Mouse (Mus musculus) MEL-GATA-1-ER (cell line): Measurements from ENCODE around the gene Pitpnc1.

Source experiments
- DNase-seq: peaks from one replicate; pipeline ENCODE4 v3.0.0-alpha.2; 2012; ENCODE audit warnings: low read depth; ENCODE audit errors: extremely low read depth

The Pitpnc1 gene

DNA sequence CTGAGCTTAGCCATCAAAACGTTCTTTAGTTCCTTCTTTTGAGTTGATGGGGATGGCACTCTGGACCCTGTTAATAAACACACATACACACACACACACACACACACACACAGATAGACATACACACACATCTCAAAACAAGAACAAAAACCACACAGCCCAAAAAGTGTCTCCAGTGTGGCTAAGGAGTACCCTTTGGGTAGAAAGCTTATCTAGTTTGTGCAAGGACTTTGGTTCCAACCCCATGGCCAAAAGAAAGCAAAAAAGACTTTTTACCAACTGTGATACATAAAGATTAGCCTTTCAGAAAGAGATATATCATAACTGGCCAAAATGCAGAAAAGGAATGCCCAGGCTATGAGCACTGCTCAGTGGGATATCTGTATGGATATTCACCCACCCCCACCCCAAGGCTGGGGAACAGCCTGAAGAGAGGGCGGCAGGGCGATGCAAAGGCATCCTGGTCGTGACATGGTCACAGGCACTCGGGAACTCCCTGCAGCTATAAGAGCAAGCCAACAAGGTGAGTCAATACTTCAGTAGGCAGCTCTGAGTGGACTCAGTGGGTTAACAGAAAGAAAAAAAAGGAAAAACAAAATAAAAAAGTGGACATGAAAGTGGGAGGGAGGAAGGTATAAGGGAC lies 60.3 kb downstream of the Pitpnc1 start:
- DNase-seq, result peak; percentile 76

DNA sequence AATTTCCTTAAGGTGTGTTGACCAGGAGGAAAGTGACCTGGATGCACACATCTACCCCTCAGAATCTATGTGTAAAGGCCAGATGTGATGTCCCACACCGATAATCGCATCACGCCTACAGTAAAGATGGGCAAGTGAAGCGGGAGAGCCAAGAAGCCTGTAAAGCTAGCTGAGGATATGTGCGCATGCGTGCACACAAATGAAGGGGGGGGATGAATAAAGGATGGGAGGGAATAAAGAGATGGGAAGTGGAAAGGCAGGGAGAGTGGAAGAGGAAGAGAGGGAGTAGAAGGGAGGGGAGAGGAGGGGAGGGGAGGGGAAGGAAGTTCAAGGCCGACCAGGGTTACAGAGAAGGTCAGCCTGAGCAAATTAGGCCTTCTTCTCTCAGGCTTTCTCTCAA lies 61.6 kb downstream of the Pitpnc1 start:
- DNase-seq, result no peak

- DNase-seq, result peak; percentile 92
Observed at GRCm38 (mm10) chr11:107407698-107408097, 62.8 kb downstream of the Pitpnc1 start.

DNA sequence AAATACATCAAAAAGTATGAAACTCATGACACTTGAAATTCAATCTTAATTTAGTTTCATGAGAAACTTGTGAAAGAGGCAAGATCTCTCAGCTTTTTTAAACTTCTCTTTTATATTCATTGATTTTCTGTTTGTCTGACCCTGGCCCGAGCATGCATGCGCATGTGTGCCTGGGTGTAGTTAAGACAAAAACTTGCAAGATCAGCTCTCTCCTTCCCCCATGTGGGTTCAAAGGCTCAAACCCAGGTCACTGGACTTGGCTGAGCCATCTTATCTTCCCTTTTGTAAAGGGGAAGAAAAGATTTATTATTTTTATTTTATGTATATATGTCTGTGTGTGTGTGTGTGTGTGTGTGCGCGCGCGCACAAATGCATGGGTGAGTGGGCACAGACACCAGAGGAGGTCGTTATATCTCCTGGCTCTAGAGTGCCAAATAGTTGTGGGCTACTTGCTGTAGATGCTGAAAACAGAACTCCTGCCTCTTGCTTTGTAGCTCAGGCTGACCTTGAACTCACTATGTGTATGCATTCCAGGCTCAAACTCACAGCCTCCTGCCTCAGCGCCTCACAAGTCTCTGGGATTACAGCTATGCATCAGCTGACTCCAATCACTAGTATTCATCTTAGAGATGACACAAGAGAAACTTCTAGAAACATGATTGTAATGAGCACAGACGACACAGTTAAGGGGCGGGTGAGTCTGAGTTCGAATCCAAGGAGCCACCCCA lies 64.7 kb downstream of the Pitpnc1 start:
- no peak for DNase-seq

DNA sequence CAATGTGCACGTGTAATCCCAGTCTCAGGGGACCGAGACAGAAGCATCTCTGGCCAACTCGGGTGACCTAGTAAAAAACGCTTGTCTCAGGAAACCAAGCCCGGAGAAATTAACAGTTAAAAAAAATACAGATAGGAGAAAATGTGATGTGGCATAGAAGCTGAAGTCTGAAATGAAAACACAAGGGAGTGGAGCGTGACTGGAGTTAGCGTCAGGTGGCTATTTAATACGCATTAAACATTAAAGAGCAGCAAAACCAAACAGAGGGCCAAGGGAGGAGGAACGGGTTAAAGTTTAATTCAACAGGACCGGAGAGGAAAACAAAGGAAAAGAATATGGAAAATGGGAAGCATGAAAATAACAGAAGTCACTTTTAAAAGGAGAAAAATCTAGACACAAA lies 67.2 kb downstream of the Pitpnc1 start:
- DNase-seq, result no peak

DNA sequence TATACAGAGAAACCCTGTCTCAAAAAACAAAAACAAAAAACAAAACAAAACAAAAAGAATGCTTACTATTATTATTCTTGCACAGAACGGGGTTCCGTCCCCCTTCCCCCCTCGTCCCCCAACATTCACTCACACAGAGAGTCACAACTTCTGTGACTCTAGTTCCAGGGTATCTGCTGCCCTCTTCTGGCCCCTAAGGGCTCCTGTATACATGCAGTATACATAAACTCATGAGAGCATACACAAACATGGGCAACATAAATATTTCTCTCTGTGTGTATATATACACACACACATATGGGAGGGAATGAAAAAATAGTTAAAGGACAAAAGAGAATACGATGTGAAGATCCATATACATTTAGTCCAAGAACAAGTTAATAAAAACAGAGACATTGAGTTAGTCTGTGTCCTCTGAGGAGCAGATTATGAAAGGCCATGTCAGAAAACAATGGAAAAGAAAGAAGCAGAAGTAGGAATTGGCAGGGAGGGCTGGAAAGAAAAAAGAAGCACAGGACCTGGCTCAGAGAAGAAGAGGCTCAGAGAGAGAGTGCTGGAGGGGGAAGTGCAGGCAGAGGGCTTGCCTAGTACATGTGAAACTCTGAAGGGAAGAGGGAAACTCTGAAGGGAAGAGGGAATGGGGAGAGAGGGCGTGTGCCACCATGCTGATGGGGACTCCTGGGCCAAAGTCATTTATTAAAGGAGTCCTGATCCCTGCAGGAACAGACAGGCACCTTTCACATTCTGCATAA lies 68.5 kb downstream of the Pitpnc1 start:
- no peak for DNase-seq

DNA sequence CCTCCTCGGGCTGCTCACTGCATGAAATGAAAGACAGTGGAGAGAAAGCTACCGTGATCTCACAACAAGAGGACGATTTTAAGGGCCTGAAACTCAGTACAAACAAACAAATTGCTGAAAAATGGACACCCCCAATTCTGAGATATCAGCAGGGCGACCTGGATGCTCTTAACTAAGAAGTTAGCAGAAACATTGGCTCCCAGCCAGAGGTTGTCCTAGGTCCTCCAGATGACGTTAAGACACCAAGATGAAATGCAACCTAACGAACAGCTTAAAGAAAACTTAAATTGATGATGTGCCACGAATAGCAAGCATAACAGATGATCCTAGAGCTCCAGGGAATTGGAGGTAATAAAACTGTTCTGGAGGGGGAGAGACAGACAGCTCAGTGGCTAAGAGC lies 69.7 kb downstream of the Pitpnc1 start:
- no peak for DNase-seq

DNA sequence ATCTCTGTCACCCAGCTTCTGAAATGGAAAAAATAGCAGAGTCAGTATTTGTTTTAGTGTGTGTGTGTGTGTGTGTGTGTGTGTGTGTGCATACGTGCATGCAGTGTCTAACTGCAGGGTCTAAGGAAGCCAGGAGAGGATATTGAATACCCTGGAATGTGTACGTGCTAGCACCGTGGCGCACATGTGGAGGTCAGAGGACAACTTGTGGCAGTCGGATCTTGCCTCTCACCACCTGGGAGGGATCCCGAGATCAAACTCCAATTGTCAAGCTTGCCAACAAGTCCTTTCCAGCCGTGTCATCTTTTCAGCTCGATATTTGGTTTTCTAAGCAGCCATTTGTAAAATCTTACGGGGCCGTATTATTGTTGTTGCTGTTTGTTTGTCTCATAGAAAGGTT lies 70.5 kb downstream of the Pitpnc1 start:
- no peak for DNase-seq

- peak; percentile 47 for DNase-seq
Observed at GRCm38 (mm10) chr11:107397326-107397998, 73.0 kb downstream of the Pitpnc1 start.

- DNase-seq, result no peak
Observed at GRCm38 (mm10) chr11:107394245-107394644, 76.3 kb downstream of the Pitpnc1 start.

- DNase-seq, result no peak
Observed at GRCm38 (mm10) chr11:107393828-107394165, 76.7 kb downstream of the Pitpnc1 start.

DNA sequence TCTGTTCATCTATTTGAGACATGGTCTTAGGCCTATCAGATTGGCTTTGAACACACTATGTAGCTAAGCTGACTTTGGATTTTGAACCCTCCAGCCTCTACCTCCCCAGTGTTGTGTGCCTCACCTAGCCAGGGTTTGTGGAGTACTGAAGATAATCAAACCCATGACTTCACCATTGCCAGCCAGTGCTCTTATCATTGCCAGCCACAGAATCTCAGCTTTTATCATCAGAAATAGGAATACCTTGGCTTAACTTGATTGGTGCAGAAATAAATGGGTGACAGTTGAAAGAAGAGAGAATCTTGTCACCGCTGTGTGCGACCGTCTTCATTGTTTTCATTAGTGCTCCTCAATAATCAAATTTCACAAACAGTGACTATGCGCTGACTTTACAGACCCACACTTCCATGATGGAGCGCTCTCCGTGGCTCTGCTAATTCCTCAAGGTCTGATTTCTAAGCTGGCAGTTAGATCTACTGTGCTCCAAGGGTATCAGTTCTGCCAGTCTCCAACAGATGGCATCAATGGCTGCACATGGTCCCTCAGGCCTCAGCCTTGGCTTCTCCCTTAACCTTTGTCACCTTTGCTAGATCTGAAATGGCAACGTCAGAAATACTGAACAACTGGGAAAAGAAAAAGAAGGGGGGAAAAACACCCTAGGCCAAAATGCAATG lies 77.2 kb downstream of the Pitpnc1 start:
- no peak for DNase-seq

DNA sequence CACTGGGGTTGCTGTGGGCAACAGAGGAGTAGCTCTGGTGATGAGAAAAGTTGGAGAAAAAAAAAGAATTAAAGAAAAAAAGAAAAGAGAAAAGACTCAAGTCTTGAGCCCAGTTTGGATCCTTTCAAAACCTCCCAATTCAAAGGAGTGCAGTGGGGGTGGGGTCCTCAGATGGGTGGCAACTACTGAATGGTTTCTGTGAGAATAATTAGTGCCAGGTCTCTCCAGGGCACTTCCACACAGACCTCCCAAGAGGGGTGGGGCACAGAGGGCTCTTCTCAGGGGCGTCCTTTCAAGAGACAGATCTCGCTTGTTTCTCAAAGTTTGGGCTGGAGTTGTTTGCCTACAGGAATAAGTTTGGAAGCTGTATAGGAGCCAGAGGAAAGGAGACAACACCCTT lies 80.0 kb downstream of the Pitpnc1 start:
- DNase-seq, result no peak

DNA sequence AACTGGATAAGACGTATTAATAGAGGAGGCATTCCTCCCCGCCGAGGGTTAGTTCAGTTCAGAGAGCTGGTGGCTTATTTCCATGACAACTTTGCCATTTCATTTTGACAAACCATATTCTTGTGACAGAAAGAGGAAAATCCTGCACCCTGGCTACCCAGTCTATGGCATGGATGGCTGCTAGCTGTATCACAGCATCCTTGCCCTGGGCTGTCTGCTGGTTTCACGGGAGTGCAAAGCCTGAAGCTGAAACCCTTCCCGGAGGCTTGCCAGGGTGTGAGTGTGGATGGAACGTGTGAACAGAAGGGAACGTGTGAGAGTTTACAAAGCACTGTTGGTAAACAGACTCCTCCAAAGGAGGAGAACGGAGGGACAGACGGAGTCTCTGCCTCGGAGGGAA lies 80.5 kb downstream of the Pitpnc1 start:
- DNase-seq, result no peak

- DNase-seq, result no peak
Observed at GRCm38 (mm10) chr11:107386481-107386880, 84.0 kb downstream of the Pitpnc1 start.

DNA sequence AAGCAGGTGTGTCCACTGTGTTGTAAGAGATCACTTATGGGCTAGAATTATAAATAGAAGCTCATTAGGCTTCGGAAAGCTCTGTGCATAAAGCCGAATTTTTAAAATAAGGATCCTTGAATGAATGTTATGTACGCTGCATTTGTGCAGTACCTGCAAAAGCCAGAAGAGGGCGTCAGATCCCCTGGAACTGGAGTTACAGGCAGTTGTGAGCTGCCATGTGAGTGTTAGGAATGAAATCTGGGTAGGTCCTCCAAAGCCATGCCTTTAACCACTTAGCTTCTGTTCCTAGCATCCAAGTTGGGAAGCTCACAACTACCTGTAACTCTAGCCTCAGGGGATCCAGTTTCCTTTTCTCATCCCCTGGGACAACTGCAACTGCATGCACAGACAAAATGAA lies 85.2 kb downstream of the Pitpnc1 start:
- peak; percentile 40 for DNase-seq

DNA sequence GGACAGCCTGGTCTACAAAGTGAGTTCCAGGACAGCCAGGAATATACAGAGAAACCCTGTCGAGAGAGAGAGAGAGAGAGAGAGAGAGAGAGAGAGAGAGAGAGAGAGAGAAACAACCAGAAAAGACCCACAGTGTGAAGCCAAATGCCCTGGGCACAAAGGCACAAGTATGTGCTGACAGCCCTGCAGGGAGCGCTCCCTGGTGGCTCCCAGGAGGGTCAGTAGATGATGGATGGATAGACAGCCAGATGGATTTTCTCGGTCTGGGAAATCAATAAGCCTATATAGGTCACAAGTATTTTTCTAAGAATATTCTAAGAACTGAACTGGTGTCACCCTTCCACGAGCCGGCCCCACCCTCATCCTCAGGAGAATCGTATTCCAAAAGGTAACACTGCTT lies 86.5 kb downstream of the Pitpnc1 start:
- DNase-seq, result no peak

DNA sequence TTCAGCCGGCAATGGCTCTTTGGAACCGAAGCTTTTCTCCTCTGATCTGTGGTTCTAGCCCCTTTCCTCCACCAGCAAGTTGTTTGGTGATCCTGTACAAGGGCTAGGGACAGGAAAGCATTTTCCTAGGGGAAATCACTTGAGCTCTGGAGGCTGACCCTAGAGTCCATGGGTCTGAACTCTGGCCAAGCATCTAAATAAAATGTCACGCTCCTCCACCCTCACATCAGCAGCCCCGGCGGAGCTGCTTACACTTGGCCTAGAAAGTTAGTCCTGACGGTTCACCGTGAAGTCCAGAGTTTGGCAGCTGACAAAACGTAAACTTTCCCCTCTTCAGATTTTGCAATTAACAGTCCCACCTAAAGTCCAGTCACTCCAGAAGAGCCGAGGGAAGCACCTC lies 90.5 kb downstream of the Pitpnc1 start:
- no peak for DNase-seq

- no peak for DNase-seq
Observed at GRCm38 (mm10) chr11:107379089-107379845, 91.2 kb downstream of the Pitpnc1 start.

GRCm38 (mm10) chr11:107377326-107377725 lies 93.2 kb downstream of the Pitpnc1 start:
- DNase-seq, result no peak

GRCm38 (mm10) chr11:107376272-107376671 lies 94.2 kb downstream of the Pitpnc1 start:
- no peak for DNase-seq
